Mouse (Mus musculus) neural tube, embryonic 15.5 days (tissue): ENCODE results near the gene Herc2. TPM values are rescaled to one million over a fixed set of nuclear protein-coding genes. Genes with fewer than 3 reads are reported as not detected.

Experiments used
- ATAC-seq: fragments of 200-750 bp; cut with Nextera tagmentation; 2 replicates; pipeline ENCODE4 v1.8.0; 2017; ENCODE audit warnings: mild to moderate bottlenecking, moderate TSS enrichment, moderate library complexity; ENCODE audit not compliant: low FRiP score
- H3K27ac ChIP-seq: fragments of 300-500 bp; sonication (generic); replicated peaks from 2 replicates; pipeline ENCODE4 v1.5.1; 2015; ENCODE audit warnings: mild to moderate bottlenecking, inconsistent platforms
- H3K27me3 ChIP-seq: fragments of 300-500 bp; sonication (generic); replicated peaks from 2 replicates; pipeline ENCODE4 v1.6.1; 2015; ENCODE audit warnings: inconsistent platforms
- H3K36me3 ChIP-seq: fragments of 300-500 bp; sonication (generic); 2 replicates; pipeline ENCODE4 v1.6.1; 2015; ENCODE audit warnings: inconsistent platforms
- H3K4me1 ChIP-seq: fragments of 300-500 bp; sonication (generic); 2 replicates; pipeline ENCODE4 v1.6.1; 2015; ENCODE audit warnings: inconsistent platforms
- H3K4me2 ChIP-seq: fragments of 300-500 bp; sonication (generic); 2 replicates; pipeline ENCODE4 v1.6.1; 2015; ENCODE audit warnings: inconsistent platforms, mild to moderate bottlenecking, moderate library complexity
- H3K4me3 ChIP-seq: fragments of 300-500 bp; sonication (generic); replicated peaks from 2 replicates; pipeline ENCODE4 v1.5.1; 2015; ENCODE audit warnings: mild to moderate bottlenecking, inconsistent platforms
- H3K9ac ChIP-seq: fragments of 300-500 bp; sonication (generic); replicated peaks from 2 replicates; pipeline ENCODE4 v1.6.1; 2015; ENCODE audit warnings: mild to moderate bottlenecking, inconsistent platforms
- H3K9me3 ChIP-seq: fragments of 300-500 bp; sonication (generic); replicated peaks from 2 replicates; pipeline ENCODE4 v1.6.1; 2016; ENCODE audit warnings: inconsistent platforms
- WGBS: fragments of 180-500 bp; shearing (Covaris S2); methylation state at CpG from one replicate; pipeline ENCODE4 v1.1.7; 2015; ENCODE audit warnings: mixed read lengths; 5-methylcytosine and 5-hydroxymethylcytosine counted together
- polyA plus RNA-seq: library from polyadenylated mRNA; unstranded; fragments of >200 nt; fragmentation: Nextera tagmentation; extraction: Ambion mirVana; gene quantifications from 2 replicates; pipeline ENCODE4 v1.2.1, GENCODE M21; 2015

Gene Herc2
- polyA plus RNA-seq, 1 experiment from 2014 or later: 46.7 TPM

- Histone ChIP-seq H3K4me3 (no peak overlapping the region), H3K36me3 (peaks cover 8% of the 10 kb centered on the region; the same call in 1 of the 2 replicates), H3K4me2 (no peak overlapping the region), H3K27ac (no peak overlapping the region), H3K9me3 (no peaks in the 10 kb centered on the region), H3K9ac (no peak overlapping the region), H3K27me3 (no peaks in the 10 kb centered on the region), H3K4me1 (no peaks in the 10 kb centered on the region)
- WGBS: 92% methylated on average over 4 of the region's 4 CpGs
- no peak for ATAC-seq
Observed at GRCm38 (mm10) chr7:56071724-56072123, 21.7 kb downstream of the Herc2 start.

GRCm38 (mm10) chr7:56083034-56083433, 33.0 kb downstream of the Herc2 start:
- H3K36me3 ChIP-seq: peaks cover 24% of the 10 kb centered on the region
- no peaks in the 10 kb centered on the region for H3K27me3 ChIP-seq
- H3K27ac ChIP-seq: no peak overlapping the region
- no peak for ATAC-seq
- H3K4me1 ChIP-seq: no peaks in the 10 kb centered on the region
- no peaks in the 10 kb centered on the region for H3K9me3 ChIP-seq
- 63% methylated on average over 2 of the region's 2 CpGs for WGBS
- H3K4me3 ChIP-seq: no peak overlapping the region
- no peak overlapping the region for H3K4me2 ChIP-seq
- H3K9ac ChIP-seq: no peak overlapping the region

- peaks cover 64% of the 10 kb centered on the region for H3K36me3 ChIP-seq
- WGBS: 81% methylated on average over 3 of the region's 3 CpGs
- no peaks in the 10 kb centered on the region for H3K9me3 ChIP-seq
- H3K9ac ChIP-seq: no peak overlapping the region
- no peak overlapping the region for H3K4me3 ChIP-seq
- no peak overlapping the region for H3K4me2 ChIP-seq
- no peaks in the 10 kb centered on the region for H3K27me3 ChIP-seq
- no peaks in the 10 kb centered on the region for H3K4me1 ChIP-seq
- H3K27ac ChIP-seq: no peak overlapping the region
- no peak for ATAC-seq
Observed at GRCm38 (mm10) chr7:56089097-56089496, 39.1 kb downstream of the Herc2 start.

- Histone ChIP-seq H3K4me1 (no peaks in the 10 kb centered on the region), H3K27ac (no peak overlapping the region), H3K4me3 (no peak overlapping the region), H3K9ac (no peak overlapping the region), H3K36me3 (peaks cover 72% of the 10 kb centered on the region), H3K27me3 (no peaks in the 10 kb centered on the region), H3K9me3 (no peaks in the 10 kb centered on the region), H3K4me2 (no peak overlapping the region)
- 98% methylated on average over 5 of the region's 5 CpGs for WGBS
- ATAC-seq: no peak
Observed at GRCm38 (mm10) chr7:56091445-56091844, 41.4 kb downstream of the Herc2 start.

- no peak overlapping the region for H3K4me2 ChIP-seq
- no peak for ATAC-seq
- H3K27me3 ChIP-seq: no peaks in the 10 kb centered on the region
- WGBS: 83% methylated on average over 5 of the region's 5 CpGs
- H3K9ac ChIP-seq: no peak overlapping the region
- no peaks in the 10 kb centered on the region for H3K4me1 ChIP-seq
- no peaks in the 10 kb centered on the region for H3K9me3 ChIP-seq
- no peak overlapping the region for H3K4me3 ChIP-seq
- no peak overlapping the region for H3K27ac ChIP-seq
- peaks cover 65% of the 10 kb centered on the region for H3K36me3 ChIP-seq
Observed at GRCm38 (mm10) chr7:56102293-56102847, 52.4 kb downstream of the Herc2 start.

GRCm38 (mm10) chr7:56112999-56113398, 63.0 kb downstream of the Herc2 start:
- no peaks in the 10 kb centered on the region for H3K4me1 ChIP-seq
- ATAC-seq: no peak
- H3K36me3 ChIP-seq: peaks cover 48% of the 10 kb centered on the region
- 94% methylated on average over 6 of the region's 6 CpGs for WGBS
- H3K4me2 ChIP-seq: no peak overlapping the region
- no peaks in the 10 kb centered on the region for H3K27me3 ChIP-seq
- no peak overlapping the region for H3K27ac ChIP-seq
- H3K9me3 ChIP-seq: no peaks in the 10 kb centered on the region
- H3K4me3 ChIP-seq: no peak overlapping the region
- no peak overlapping the region for H3K9ac ChIP-seq

- no peak overlapping the region for H3K27ac ChIP-seq
- no peak overlapping the region for H3K4me2 ChIP-seq
- H3K4me3 ChIP-seq: no peak overlapping the region
- ATAC-seq: no peak
- no peaks in the 10 kb centered on the region for H3K27me3 ChIP-seq
- no peak overlapping the region for H3K9ac ChIP-seq
- WGBS: 83% methylated on average over 1 of the region's 1 CpGs
- H3K4me1 ChIP-seq: no peaks in the 10 kb centered on the region
- peaks cover 41% of the 10 kb centered on the region for H3K36me3 ChIP-seq
- H3K9me3 ChIP-seq: no peaks in the 10 kb centered on the region
Observed at GRCm38 (mm10) chr7:56114148-56114547, 64.2 kb downstream of the Herc2 start.

- WGBS: 89% methylated on average over 7 of the region's 7 CpGs
- Histone ChIP-seq H3K36me3 (peaks cover 43% of the 10 kb centered on the region), H3K9me3 (no peaks in the 10 kb centered on the region)
Observed at GRCm38 (mm10) chr7:56120968-56121367, 71.0 kb downstream of the Herc2 start.

GRCm38 (mm10) chr7:56121425-56121824, 71.4 kb downstream of the Herc2 start:
- Histone ChIP-seq H3K4me1 (no peaks in the 10 kb centered on the region), H3K36me3 (peaks cover 46% of the 10 kb centered on the region), H3K27me3 (no peaks in the 10 kb centered on the region), H3K4me2 (no peak overlapping the region), H3K9me3 (no peaks in the 10 kb centered on the region), H3K4me3 (no peak overlapping the region), H3K9ac (no peak overlapping the region), H3K27ac (no peak overlapping the region)
- WGBS: 95% methylated on average over 5 of the region's 5 CpGs
- ATAC-seq: no peak

More at GRCm38 (mm10) chr7:56120968-56121367, 71.0 kb downstream of the Herc2 start:
- no peak overlapping the region for H3K4me3 ChIP-seq
- no peak for ATAC-seq
- H3K9ac ChIP-seq: no peak overlapping the region
- H3K4me1 ChIP-seq: no peaks in the 10 kb centered on the region
- H3K4me2 ChIP-seq: no peak overlapping the region
- no peaks in the 10 kb centered on the region for H3K27me3 ChIP-seq
- no peak overlapping the region for H3K27ac ChIP-seq

GRCm38 (mm10) chr7:56128080-56128479, 78.1 kb downstream of the Herc2 start:
- ATAC-seq: no peak
- Histone ChIP-seq H3K4me2 (no peak overlapping the region), H3K9me3 (no peaks in the 10 kb centered on the region), H3K27ac (no peak overlapping the region), H3K4me3 (no peak overlapping the region), H3K9ac (no peak overlapping the region), H3K27me3 (no peaks in the 10 kb centered on the region), H3K4me1 (no peaks in the 10 kb centered on the region), H3K36me3 (peaks cover 53% of the 10 kb centered on the region)
- 95% methylated on average over 3 of the region's 3 CpGs for WGBS

- no peaks in the 10 kb centered on the region for H3K27me3 ChIP-seq
- H3K9me3 ChIP-seq: no peaks in the 10 kb centered on the region
- ATAC-seq: no peak
- no peak overlapping the region for H3K9ac ChIP-seq
- H3K4me2 ChIP-seq: no peak overlapping the region
- H3K36me3 ChIP-seq: peaks cover 61% of the 10 kb centered on the region
- no peak overlapping the region for H3K4me3 ChIP-seq
- WGBS: 92% methylated on average over 3 of the region's 3 CpGs
- no peaks in the 10 kb centered on the region for H3K4me1 ChIP-seq
- no peak overlapping the region for H3K27ac ChIP-seq
Observed at GRCm38 (mm10) chr7:56129577-56129976, 79.6 kb downstream of the Herc2 start.

GRCm38 (mm10) chr7:56131548-56131947, 81.6 kb downstream of the Herc2 start:
- Histone ChIP-seq H3K4me1 (no peaks in the 10 kb centered on the region), H3K36me3 (peaks cover 62% of the 10 kb centered on the region), H3K4me2 (no peak overlapping the region), H3K4me3 (no peak overlapping the region), H3K27me3 (no peaks in the 10 kb centered on the region), H3K27ac (no peak overlapping the region), H3K9me3 (no peaks in the 10 kb centered on the region), H3K9ac (no peak overlapping the region)
- whole genome bisulfite sequencing: 89% methylated on average over 6 of the region's 6 CpGs
- no peak for ATAC-seq

- H3K9ac ChIP-seq: no peak overlapping the region
- no peaks in the 10 kb centered on the region for H3K4me1 ChIP-seq
- H3K9me3 ChIP-seq: no peaks in the 10 kb centered on the region
- no peak for ATAC-seq
- no peak overlapping the region for H3K4me3 ChIP-seq
- WGBS: 93% methylated on average over 7 of the region's 7 CpGs
- H3K4me2 ChIP-seq: no peak overlapping the region
- no peaks in the 10 kb centered on the region for H3K27me3 ChIP-seq
- peaks cover 50% of the 10 kb centered on the region for H3K36me3 ChIP-seq
- H3K27ac ChIP-seq: no peak overlapping the region
Observed at GRCm38 (mm10) chr7:56138706-56139105, 88.7 kb downstream of the Herc2 start.
